Mouse (Mus musculus) left cerebral cortex, postnatal 10 days (tissue): ENCODE measurements at regions not wholly inside any gene's neighbourhood (a gene's known extent, or its start where the extent isn't known, plus 50 kb on each side); places are given as distances from the start of the nearest gene placed in this dataset.

Experiments
- DNase-seq, 2 experiments: peaks; one replicate each; pipeline ENCODE4 v3.0.0; 2021 to 2022; ENCODE audit warnings: low spot score in 2 of 2, mixed read lengths in 1 of 2; ENCODE audit errors: extremely low spot score in 1 of 2
- intact Hi-C: fragments of 180-260 bp; cut with DNase I; formaldehyde crosslinking; loops from one replicate; pipeline ENCODE4 v1.15.1; 2025

GRCm38 (mm10) chr4:140463296-140463695, 202.5 kb downstream of the Arhgef10l start:
- intact Hi-C loops = no loop called here
- no peak for DNase-seq

GRCm38 (mm10) chr4:140461317-140461716, 204.5 kb downstream of the Arhgef10l start:
- intact Hi-C loops = no loop called here
- peak; percentile 69 to 71 for DNase-seq

- DNase-seq = peak in 1 of 2 experiments; percentile 62
- intact Hi-C loops = no loop called here
These were observed 202.5 kb upstream of the Igsf21 start for GRCm38 (mm10) chr4:140449062-140449461.

DNA sequence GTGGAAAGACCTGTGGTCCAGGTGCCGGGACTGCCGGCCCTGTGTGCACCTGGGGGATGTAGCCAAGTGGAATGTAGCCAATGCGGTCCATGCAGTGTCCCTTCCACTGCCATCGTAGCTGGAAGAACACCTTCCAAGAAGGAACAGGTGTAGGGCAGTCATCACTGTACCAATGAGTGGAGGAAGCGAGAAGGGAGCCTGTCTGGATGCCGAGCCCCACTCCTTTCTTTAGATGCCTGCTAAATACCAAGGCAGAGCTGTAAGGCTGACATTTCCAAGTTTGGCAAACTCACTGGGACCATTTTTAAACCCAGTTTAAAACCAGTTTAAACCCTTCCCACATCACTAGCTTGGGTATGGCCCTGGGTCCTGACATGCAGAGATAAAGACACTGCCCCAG, 199.9 kb upstream of the Igsf21 start:
- intact Hi-C loops = no loop called here
- no peak for DNase-seq

DNA sequence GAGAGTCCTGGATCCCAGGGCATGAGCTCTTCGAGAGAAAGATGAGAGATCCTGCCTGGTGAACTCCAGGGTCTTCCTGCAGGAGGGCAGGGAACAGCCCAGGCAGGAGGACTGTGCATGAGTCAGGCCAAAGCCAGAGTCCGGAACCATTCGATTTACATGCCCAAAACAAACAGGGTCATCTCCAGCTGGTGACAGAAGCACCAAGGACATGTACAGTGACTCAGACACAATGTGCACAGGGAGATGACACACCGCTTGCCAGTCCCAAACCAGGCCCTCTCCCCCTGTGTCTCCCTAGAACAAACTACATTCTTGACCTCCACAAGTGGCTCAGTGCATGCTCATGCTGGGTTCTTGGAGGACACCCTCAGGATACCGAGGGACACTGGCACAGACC, 199.3 kb upstream of the Igsf21 start:
- DNase-seq = no peak
- intact Hi-C loops = no loop called here

DNA sequence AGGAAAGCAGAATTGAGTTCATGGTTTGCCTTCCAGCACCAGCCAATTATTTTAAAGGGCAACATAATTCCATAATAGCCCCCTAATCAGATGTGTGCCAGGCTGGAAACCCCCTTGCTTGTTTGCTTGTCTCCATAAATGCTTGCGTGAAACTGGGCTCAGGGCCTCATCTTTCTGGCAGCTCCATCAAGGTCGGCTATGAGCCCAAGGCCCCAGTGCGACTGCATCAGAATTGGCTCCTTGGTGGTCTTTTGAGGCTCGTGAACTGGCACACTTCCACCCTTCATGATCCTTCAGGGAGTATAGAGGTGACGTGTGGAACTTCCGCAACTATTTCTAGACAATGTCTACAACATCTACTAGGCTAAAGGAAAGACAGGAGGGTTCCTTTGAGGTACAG, 196.6 kb upstream of the Igsf21 start:
- intact Hi-C loops = no loop called here
- DNase-seq = no peak

DNA sequence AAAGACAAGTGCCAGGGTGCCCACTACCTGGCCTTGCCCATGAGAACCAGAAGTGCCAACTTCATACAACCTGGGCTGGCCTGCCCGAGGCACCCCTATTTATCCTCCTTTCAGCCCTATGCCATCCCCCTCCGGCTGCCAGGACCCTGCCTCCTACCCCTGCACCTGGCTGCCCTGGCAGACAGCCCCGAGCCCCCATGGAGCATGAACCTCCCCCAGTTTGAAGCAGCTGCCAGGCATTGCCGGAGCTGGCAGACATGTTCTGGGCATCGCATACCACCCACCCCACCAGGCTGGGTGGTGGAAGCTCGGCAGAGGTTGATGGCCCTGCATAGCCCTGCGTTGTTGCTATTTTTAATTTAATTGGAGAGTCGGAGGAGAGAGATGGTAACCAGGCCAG, 195.2 kb upstream of the Igsf21 start:
- intact Hi-C loops = no loop called here
- no peak for DNase-seq

DNA sequence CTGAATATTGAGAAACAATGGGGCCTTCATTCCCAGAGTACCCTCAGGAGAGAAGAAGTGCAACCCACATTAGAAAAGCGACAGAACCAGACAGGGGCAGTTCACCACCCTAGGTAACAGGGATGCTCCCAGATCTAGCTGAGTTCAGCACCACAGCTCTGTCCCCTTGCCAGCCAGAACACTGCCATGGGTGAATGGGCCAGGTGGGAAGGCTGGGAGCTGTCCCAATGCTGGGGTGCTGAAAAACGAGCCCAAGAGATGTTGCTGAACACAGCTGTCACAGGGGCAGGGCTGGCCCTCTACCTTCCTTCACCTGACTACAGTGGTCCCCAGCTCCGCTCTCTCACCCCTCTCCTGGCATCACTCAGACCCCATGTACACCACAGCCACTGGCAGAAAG, 193.3 kb upstream of the Igsf21 start:
- intact Hi-C loops = no loop called here
- DNase-seq = peak in 1 of 2 experiments; percentile 45

DNA sequence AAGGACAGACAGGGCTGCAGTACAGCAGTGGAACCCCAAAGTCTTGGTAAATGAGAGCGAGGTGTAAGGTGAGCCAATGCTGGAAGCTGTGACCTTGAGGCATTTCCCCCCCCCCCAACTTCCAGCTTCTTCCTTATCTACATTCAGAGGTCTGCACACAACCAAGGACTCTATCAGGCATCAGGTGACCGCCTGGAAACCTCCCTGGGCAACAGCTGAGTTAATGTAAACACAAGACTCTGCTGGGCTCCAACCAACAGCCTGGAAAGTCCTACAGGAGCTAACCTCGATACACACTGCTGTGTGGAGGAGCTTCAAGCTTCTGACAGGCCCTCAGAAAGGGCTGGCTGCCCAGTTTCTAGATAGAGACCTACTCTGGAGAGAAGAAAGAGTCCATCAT, 189.4 kb upstream of the Igsf21 start:
- intact Hi-C loops = no loop called here
- DNase-seq = no peak

DNA sequence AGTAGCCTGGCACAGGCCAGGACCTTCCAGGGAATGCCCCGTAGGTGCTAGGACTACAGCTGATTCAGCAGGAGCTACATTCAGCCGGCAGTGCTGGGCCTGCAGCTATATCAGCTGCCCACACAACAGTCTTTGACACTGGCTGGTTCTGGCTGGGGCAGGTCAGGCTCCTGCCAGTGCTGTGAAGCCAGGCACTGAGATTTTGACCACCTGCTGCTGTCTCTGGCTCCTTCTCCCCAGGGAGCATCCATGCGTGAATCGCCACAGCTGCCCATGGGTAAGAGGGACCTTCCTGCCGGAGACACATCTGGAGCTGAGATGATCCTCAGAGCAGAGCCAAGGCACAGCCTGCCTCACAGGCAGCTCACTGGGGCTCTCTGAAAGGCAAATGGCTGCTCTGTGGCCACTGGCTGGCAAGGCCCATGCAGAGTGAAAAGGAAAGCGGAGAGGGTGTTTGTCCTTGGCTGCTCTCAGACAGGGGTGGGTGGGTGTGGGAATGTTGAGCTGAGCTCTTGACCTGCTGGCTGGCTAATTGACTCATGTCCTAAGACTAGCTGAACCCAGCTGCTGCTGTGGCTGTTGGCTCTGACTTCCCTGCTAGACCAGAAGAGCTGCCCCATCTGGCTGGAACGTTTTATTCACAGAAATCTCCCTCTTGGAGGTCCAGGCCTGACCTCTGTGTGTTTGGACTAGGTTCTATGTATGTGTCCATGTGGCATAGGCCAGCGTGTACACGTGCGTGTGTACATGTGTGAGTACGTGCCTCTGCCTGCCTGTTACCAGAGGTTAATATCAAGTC, 187.4 kb upstream of the Igsf21 start:
- intact Hi-C loops = no loop called here
- no peak for DNase-seq

- intact Hi-C loops = no loop called here
- no peak for DNase-seq
These were observed 185.5 kb upstream of the Igsf21 start for GRCm38 (mm10) chr4:140432101-140432500.

DNA sequence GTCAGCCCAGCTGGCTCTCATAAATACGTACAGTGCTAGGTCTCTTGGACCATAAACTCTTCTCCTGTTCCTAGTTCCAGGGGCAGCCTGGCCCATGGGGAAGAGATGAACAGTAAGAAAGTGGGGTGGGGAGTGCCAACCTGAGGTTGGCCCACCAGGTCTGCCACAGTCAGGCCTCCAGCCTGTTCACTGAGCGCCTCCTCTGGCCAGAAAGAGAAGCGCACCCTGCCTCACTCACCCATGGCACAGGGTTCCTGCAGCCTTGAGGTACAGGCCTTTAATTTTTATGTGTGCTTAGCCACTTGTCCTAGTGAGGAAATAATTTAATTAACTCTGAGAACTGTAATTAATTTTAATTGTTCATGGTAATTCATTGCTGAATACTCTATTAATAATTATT, 180.5 kb upstream of the Igsf21 start:
- intact Hi-C loops = no loop called here
- no peak for DNase-seq

GRCm38 (mm10) chr4:140423791-140424190, 177.2 kb upstream of the Igsf21 start:
- intact Hi-C loops = no loop called here
- peak; percentile 45 to 61 for DNase-seq

DNA sequence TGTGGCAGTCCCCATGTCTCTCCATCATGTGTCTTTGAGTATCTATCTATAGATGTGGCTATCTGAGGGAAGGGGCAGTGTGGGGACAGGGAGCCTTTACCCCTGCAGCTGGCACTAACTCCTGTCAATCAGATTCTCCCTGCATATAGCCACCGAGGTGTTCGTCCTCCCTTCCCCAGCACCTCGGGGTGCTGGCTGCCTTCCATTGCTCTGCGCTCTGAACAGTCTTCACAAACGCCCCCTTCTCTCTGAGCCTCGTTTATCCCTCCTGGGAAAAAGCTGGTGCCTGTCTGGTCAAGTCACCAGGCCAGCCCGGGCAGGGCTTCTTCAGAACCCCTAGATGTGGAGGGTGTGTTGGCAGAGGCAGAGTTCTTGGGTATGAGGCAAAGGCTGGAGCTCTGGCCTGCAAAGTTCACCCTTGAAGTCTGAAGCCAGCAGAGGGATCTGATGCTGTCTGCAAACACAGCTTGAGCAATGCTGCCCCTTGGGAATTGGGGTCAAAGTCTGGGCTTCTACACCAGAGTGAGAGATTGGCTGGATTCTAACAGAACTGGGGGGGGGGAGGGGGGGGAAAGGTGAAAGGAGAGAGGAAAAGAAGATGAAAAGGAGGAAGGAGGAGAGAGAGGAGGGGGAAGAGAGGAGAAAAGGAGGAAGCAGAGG, 175.5 kb upstream of the Igsf21 start:
- no peak for DNase-seq

DNA sequence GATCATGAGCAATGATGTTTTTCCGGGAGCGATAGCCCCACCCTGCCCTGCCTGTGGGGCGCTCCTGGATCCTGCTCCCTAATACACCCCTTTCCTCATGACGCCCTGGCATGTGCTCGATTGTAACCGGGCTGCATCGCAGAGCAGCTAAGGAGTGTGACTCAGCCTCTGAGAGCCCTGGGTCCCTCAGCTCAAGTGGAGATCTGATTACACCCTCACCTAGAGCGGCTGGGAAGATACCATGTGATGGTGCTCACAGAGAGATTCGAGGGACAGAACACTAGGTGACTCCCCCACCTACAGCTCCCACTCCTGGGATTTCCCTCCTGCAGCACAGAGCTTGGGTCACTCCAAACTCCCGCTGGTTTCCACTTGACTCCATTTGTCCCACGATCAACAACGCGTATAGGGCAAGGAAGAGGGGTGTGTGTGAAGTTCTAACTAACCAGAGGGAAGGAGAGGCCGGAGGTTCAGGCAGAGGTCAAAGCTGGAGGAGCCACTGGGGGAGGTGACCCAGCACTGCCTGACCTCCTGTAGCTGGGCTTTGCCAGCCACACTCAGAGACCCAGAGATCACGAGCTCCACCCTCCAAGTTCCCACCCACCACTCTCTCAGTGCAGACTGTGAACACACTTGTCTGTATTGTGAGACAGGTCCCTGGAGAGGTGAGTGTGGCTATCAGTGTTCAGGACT, 173.3 kb upstream of the Igsf21 start:
- DNase-seq = no peak
- intact Hi-C loops = no loop called here

More for the DNA sequence above, 175.5 kb upstream of the Igsf21 start:
- intact Hi-C loops = no loop called here

DNA sequence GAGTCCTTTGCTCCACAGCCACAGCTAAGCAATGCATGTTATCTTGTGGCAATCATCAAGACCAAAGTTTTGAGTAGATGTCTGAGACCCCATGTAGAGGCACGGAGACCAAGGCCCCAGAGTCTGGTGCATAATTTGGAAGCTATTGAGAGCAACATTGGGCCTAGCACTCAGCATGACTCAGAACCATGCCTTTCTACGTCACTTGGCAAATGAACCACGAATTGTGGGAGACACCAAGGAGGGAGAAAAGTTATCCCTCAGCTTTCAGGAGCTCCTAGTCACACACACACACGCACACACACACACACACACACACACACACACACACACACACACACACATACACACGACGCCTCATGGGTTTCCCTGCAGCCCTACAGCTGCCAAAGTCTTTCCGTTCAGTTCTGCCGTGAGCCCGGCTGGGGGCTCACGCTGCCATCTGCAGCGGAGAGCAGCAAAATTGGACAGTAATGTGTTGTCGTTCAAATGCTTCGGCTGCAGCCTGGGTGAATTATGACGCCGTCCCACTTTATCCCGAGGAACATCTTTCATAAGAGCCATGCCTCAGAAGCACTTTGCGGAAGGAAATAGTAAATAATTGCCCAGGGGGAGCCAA, 165.8 kb upstream of the Igsf21 start:
- intact Hi-C loops = no loop called here
- DNase-seq = peak in 1 of 2 experiments; percentile 26

GRCm38 (mm10) chr4:140408446-140408845, 161.9 kb upstream of the Igsf21 start:
- DNase-seq = no peak
- intact Hi-C loops = no loop called here

DNA sequence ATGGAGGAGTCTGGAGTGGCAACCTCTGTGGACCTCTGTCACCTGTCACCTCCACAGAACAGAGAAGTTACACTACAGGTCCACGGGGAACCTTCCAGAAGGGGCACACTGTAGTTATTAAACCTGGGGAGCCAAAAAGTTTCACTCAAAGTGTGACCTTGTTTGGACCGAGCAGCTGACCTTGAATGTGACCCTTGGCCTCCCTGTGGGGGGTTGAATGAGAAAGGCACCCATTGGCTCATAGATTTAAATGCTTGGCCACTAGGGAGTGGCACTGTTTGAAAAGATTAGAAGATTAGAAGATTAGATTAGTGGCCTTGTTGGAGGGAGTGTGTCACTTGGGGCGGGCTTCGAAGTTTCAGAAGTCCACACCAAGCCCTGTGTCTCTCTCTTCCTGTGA, 160.3 kb upstream of the Igsf21 start:
- intact Hi-C loops = no loop called here
- no peak for DNase-seq

DNA sequence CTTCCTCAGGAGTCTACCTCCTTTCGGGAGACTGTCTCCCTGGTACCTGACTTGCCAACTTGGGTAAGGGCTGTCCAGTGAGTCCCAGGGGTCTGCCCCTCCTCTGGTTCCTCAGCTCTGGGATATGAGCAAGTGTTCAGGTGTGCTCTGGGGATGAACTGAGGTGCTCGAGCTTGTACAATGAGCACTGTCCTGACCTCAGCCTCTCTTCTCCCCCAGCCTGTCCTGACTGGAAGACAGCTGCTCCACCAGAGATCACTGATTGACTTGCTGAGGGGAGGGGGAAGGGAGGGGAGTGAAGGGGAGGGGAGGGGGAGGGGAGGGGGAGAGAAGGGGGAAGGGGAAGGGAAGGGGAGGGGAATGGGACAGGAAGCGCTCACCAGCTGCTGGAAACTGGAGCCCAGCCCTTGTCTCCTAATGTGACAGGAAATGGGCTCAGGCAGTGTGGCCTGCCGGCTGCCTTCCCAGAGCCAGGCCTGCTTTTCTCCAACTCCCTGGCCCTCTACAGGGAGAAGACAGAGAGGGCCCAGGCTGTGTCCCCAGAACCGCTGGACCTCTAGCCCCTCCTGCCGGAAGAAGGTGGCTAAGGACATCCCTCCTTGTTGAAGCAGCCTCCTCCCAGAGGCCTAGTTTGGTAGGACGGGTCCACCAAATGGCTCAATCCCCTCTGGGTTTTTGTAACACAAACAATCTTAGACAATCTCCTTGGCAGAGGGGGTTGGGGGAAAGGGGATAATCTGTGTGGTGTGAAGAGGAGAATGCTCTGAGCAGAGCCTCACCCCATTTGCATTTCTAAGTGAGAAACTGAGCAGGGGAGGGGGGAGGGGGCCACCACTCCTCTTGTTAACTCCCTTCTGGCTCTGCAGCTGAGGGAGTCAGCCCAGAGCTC, 159.7 kb upstream of the Igsf21 start:
- intact Hi-C loops = no loop called here
- DNase-seq = peak in 1 of 2 experiments; percentile 56
